Mouse (Mus musculus) erythroblast, adult 5-6 weeks (primary cell): ENCODE measurements at regions not wholly inside any gene's neighbourhood (a gene's known extent, or its start where the extent isn't known, plus 50 kb on each side); places are given as distances from the start of the nearest gene placed in this dataset.
"Not testable (repeated sequence)": the region's sequence is repeated elsewhere in the genome, so short reads cannot be mapped to it uniquely, and the experiment has no call there.

Source experiments
- ATAC-seq: replicated peaks from 2 replicates; pipeline ENCODE4 v1.8.0; 2016; ENCODE audit warnings: moderate number of reproducible peaks, mild to moderate bottlenecking, moderate TSS enrichment, inconsistent platforms; ENCODE audit not compliant: poor library complexity, low FRiP score, severe bottlenecking

GRCm38 (mm10) chr3:101224091-101224490, 63.6 kb downstream of the Cd2 start:
- ATAC-seq: no peak

- ATAC-seq: no peak
Measured at GRCm38 (mm10) chr3:101219897-101220296, 67.8 kb downstream of the Cd2 start.

GRCm38 (mm10) chr3:101216711-101217110, 71.0 kb downstream of the Cd2 start:
- no peak for ATAC-seq

DNA sequence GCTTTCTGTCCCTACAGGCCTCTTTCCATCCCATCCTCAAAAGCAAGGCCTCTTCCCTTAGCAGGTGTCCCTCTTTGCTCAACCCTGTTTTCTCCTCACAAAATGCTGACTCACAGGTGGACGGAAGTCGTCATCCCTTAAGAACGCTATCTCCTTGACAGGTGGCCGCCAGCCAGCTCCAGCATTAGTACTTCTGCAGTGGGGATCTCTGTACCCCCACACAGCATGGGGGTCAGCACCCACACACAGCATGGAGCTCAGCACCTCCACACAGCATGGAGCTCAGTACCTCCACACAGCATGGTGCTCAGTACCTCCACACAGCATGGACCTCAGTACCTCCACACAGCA, 74.6 kb downstream of the Cd2 start:
- ATAC-seq: peak; percentile 46; the same call in 1 of the 2 replicates

DNA sequence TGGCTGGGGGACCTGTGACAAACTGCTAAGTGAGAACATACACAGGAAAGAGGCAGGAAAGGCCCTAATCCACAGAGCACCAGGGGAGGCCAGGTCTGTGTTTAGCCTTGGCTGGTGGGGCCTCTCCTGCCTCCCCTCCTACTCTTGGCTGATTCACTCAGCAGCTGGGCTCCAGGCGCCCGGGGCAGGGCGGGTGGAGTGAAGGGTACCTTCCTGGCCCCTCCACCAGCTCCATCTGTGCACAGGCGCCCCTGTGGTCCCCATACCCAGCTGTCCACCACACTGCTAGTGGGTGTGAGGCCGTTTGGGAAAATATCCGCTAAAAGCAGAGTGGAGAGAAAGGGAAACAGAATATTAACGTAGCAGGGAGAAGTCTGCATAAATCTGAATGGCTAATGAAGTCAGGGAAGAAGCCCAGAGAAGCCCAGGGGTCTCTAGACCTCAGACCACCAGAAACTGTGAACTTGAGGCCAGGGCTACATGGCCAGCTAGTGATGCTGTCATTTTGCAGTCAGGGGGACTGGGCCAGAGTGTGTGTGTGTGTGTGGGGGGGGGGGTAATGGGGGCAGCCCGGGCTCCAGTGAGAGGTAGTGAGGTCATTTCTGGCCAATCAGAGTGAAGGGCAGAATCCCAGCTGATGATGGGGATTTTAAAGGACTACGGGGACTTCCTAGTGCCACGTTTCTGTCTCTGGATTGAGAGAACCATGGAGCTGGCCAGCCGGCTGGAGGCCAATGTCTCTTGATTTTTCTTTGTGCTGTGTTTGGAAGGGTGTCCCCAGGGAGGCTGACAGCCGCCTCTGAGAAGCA, 75.1 kb downstream of the Cd2 start:
- no peak for ATAC-seq

GRCm38 (mm10) chr3:101211936-101212335, 75.8 kb downstream of the Cd2 start:
- ATAC-seq: no peak

GRCm38 (mm10) chr3:101209546-101209945, 78.2 kb downstream of the Cd2 start:
- ATAC-seq: no peak

- no peak for ATAC-seq
Measured at GRCm38 (mm10) chr3:101208751-101209150, 79.0 kb downstream of the Cd2 start.

DNA sequence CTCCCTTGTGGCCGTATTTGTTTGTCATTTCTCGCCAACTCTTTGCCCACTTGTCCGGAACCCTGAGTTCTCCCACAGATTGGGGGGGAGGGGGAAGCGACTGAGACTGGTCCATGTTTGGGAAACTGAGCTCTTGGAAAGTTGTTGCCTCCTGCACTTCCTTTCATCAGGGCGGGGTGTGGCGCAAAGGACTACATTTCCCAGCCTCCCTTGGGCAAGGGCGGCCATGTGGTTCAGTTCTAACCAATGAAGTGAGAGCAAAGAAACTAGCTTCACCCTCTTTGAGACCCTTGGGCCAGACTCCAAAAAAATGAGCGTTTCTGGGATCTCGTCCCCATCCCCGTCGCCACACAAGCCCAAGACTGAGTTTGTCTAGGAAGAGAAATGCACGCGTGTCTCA, 81.6 kb downstream of the Cd2 start:
- not testable (repeated sequence) for ATAC-seq

- no peak for ATAC-seq
Measured at GRCm38 (mm10) chr3:101194725-101195124, 84.6 kb upstream of the Ptgfrn start.

- ATAC-seq: no peak
Measured at GRCm38 (mm10) chr3:101194319-101194718, 84.2 kb upstream of the Ptgfrn start.

GRCm38 (mm10) chr3:101191298-101191986, 81.4 kb upstream of the Ptgfrn start:
- ATAC-seq: no peak

- ATAC-seq: no peak
Measured at GRCm38 (mm10) chr3:101181958-101182357, 71.9 kb upstream of the Ptgfrn start.

DNA sequence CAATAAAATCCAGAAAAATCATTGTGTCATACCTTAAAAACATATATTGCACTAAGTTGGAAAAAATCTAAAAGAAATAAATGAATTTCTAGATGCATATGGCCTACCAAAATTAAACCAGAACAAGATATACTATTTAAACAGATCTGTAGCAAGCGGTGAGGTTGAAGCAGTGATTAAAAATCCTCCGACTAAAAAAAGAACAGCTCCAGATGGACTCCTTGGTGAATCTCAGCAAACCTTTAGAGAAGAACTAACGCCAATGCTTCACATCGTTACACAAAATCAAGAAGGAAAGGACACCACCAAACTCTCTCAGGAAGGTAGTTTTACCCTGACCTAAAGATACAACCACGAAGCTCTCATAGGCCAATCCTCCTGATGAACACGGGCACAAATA, 63.9 kb upstream of the Ptgfrn start:
- ATAC-seq: no peak

- ATAC-seq: no peak
Measured at GRCm38 (mm10) chr3:101170037-101171019, 60.2 kb upstream of the Ptgfrn start.

DNA sequence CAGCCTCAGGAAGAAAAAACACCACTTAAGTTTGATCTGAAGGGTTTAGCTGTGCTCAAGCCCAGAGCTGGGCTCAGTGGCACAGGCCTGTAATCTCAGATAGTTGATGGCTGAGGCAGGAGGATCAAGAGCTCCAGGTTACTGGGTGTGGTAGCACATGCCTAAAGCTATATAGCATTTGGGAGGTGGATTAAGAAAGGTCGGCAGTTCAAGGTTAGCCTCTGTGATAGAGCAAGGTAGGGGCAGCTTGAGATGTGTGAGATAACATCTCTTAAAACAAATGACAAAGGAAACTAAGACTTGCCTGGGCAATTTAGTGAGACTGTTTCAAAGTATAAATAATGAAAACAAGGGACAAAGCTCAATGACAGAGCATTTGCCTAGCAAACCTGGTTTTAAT, 56.9 kb upstream of the Ptgfrn start:
- no peak for ATAC-seq

GRCm38 (mm10) chr3:101166580-101166979, 56.5 kb upstream of the Ptgfrn start:
- ATAC-seq: no peak

GRCm38 (mm10) chr3:101165261-101165660, 55.2 kb upstream of the Ptgfrn start:
- ATAC-seq: no peak

DNA sequence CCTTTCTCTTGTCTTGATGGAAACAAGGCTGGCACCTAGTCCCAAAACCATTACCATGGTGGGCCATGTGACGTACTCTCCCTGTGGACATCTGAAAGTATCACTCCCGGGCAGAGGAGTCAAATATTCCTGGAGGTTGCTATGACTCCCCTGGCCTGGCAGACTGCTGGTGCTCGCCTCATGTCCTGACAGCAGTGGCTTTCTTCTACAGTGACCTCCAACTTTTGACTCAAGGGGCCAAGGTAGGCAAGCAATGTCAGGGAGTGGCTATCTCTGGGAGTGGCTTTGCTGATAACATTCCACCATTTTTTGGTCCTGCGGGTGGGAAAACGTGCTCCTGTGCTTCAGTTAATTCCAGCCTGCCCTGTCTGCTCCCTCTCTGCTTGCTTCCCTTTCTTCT, 54.7 kb upstream of the Ptgfrn start:
- ATAC-seq: no peak

DNA sequence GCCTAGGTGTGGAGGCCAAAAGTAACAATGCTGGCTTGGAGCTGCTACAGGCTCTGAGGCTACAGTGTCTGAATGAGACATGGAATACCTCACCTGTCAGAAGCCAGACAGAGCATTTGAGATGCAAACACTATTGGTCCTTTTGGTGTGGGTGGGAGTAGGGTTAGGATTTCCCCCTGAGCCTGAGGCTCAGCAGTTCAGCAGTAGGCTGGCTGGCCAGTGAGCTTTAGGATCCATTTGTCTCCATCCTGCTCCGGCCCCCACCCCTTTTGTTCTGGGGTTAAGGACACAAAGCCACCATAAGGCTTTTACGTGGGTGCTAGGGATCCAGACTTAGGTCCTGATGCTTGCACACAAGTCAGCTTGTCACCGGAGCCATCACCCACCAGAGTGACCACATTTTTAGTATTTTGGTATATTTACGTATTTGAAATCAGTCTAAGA, 53.9 kb upstream of the Ptgfrn start:
- no peak for ATAC-seq
